Mouse (Mus musculus): ENCODE data around the gene 1700067P10Rik. TPM values are rescaled to one million over a fixed set of nuclear protein-coding genes. Genes with fewer than 3 reads are reported as not detected.

1700067P10Rik gene
- polyA plus RNA-seq, 1 experiment from 2014 or later = not detected

Other genes starting within 250 kb of the 1700067P10Rik start
- gene Foxp4, start 164.7 kb upstream of the 1700067P10Rik start, polyA plus RNA-seq (2015; fragmentation: Nextera tagmentation; extraction: Ambion mirVana) = 13.6 and 14.6 TPM in 2 replicates
- gene 1700122O11Rik, start 51.0 kb upstream of the 1700067P10Rik start, polyA plus RNA-seq (2015; fragmentation: Nextera tagmentation; extraction: Ambion mirVana) = not detected in 2 replicates
- gene 9830107B12Rik, start 56.9 kb downstream of the 1700067P10Rik start, polyA plus RNA-seq (2015; fragmentation: Nextera tagmentation; extraction: Ambion mirVana) = not detected in 2 replicates
- gene A530064D06Rik, start 78.0 kb downstream of the 1700067P10Rik start, polyA plus RNA-seq (2015; fragmentation: Nextera tagmentation; extraction: Ambion mirVana) = 0.36 TPM in 1 of 2 replicates, not detected in the other
- 0.20 and 0.43 TPM in 2 replicates for gene Trem1, start 143.4 kb downstream of the 1700067P10Rik start, polyA plus RNA-seq (2015; fragmentation: Nextera tagmentation; extraction: Ambion mirVana)
- 0.29 and 0.51 TPM in 2 replicates for gene Trem3, start 158.5 kb downstream of the 1700067P10Rik start, polyA plus RNA-seq (2015; fragmentation: Nextera tagmentation; extraction: Ambion mirVana)
- 0.31 TPM in 2 replicates for gene Treml4, start 175.0 kb downstream of the 1700067P10Rik start, polyA plus RNA-seq (2015; fragmentation: Nextera tagmentation; extraction: Ambion mirVana)
- gene Treml2, start 210.2 kb downstream of the 1700067P10Rik start, polyA plus RNA-seq (2015; fragmentation: Nextera tagmentation; extraction: Ambion mirVana) = 0.34 and 0.40 TPM in 2 replicates
- 0.34 and 0.70 TPM in 2 replicates for gene B430306N03Rik, start 226.8 kb downstream of the 1700067P10Rik start, polyA plus RNA-seq (2015; fragmentation: Nextera tagmentation; extraction: Ambion mirVana)